Mouse (Mus musculus): ENCODE measurements around the gene Zswim1.
A peak's percentile ranks its signal among the peaks of the same experiment; 100 is the strongest.

GRCm38 (mm10) chr2:164822636-164823165 is at the start of gene Zswim1:
- TF ChIP-seq CTCF (conservative IDR thresholded peaks at IDR 0.05; ENCODE audit: insufficient read depth, insufficient read length, low read depth, low read length): no peak
- peak; percentile 91 for TF ChIP-seq POLR2A (IDR thresholded peaks at IDR 0.05; ENCODE audit: low read depth, low read length)
